Mouse (Mus musculus): ENCODE measurements around the gene Tcp11. TPM values are rescaled to one million over a fixed set of nuclear protein-coding genes. Genes with fewer than 3 reads are reported as not detected.

Tcp11 gene
- 1.4 and 1.7 TPM in 2 replicates for polyA plus RNA-seq (2015; fragmentation: Nextera tagmentation; extraction: Ambion mirVana)

DNA sequence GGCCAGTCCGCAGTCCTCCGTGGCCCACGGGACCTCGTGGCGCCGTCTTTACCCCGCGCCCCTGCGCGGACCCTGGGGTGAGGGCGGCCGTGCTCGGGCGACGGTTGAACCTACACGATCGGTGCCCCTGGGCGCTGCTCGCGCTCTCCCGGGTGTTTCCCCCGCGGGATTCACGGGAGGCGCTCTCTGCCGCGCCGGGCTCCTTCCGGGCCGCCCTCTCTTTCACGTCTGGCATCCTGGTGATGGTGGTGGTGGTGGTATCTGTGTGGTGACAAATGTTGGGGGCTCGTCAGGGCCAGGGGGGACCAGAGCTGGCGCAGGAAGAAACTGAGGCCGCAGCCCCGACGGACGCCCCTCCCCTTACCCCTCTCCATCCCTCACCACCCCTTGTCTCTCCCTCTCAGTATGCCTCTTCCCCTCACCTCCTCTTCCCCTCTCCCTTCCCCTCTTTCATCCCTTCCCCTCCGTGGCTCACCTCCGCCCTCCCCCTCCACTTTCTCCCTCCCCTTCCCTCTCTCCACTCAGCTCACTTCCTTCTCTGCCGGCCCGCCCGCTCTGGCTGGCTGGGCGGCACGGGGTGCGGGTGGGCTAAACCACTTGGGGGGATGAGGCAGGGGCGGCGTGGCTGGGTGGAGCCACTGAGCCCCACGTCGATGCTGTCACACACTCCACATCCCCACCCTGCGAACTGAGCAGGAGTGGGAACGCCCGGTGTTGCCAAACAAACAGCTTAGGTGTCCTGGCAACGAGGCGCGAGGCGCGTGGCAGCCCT is at the start of gene Tcp11:
Tcp11 (minus strand) TSS at position 595 of the 772 bp plus-strand sequence.
- H3K27me3 ChIP-seq = peaks cover 16% of the 10 kb centered on the region; the same call in 1 of the 2 replicates
- ATAC-seq (ENCODE audit: low FRiP score) = peak; percentile 91
- H3K27ac ChIP-seq = no peak within 1 kb of the TSS
- WGBS = 1% methylated on average over 46 of the region's 57 CpGs
- peak within 1 kb of the TSS; percentile 66 for H3K4me3 ChIP-seq
- peak within 1 kb of the TSS; percentile 77 for H3K9ac ChIP-seq
- no peaks in the 10 kb centered on the region for H3K36me3 ChIP-seq
- H3K4me1 ChIP-seq (replicated peaks) = peaks cover 18% of the 10 kb centered on the region
- peak within 1 kb of the TSS; percentile 98 for H3K4me2 ChIP-seq
- no peaks in the 10 kb centered on the region for H3K9me3 ChIP-seq

- WGBS = 88% methylated on average over 5 of the region's 5 CpGs
- no peak overlapping the region for H3K4me3 ChIP-seq
- no peak overlapping the region for H3K4me2 ChIP-seq
- H3K27ac ChIP-seq = no peak overlapping the region
- H3K4me1 ChIP-seq (replicated peaks) = peaks cover 12% of the 10 kb centered on the region; the same call in 1 of the 2 replicates
- no peaks in the 10 kb centered on the region for H3K27me3 ChIP-seq
- no peaks in the 10 kb centered on the region for H3K9me3 ChIP-seq
- no peak overlapping the region for H3K9ac ChIP-seq
- ATAC-seq (ENCODE audit: low FRiP score) = no peak
- no peaks in the 10 kb centered on the region for H3K36me3 ChIP-seq
Measured at GRCm38 (mm10) chr17:28129796-28130195, 49.4 kb upstream of the Tcp11 start.

DNA sequence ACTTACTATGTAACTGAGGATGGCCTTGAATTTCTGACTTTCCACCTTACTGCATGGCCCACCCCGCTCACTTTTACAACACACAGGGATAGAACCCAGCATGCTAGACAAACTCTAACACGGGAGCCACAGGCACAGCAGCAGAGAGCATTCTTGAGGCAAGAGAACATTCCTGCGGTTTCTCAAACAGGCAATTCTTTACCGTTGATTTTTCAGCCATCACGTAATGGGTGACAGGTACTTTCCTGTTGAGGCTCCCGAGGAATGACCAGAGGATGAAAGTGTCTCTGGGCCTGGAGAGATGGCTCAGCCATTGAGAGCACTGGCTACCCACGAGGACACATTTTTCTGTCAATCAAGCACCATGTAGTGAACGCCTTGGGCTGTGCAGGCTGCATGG is 43.9 kb upstream of the Tcp11 start:
- no peaks in the 10 kb centered on the region for H3K9me3 ChIP-seq
- H3K36me3 ChIP-seq = no peaks in the 10 kb centered on the region
- no peak for ATAC-seq (ENCODE audit: low FRiP score)
- H3K4me2 ChIP-seq = no peak overlapping the region
- no peaks in the 10 kb centered on the region for H3K27me3 ChIP-seq
- 58% methylated on average over 8 of the region's 8 CpGs for WGBS
- H3K4me1 ChIP-seq (replicated peaks) = peaks cover 15% of the 10 kb centered on the region
- no peak overlapping the region for H3K9ac ChIP-seq
- H3K4me3 ChIP-seq = no peak overlapping the region
- no peak overlapping the region for H3K27ac ChIP-seq

- Histone ChIP-seq H3K9me3 (no peaks in the 10 kb centered on the region), H3K4me1 (replicated peaks) (peaks cover 15% of the 10 kb centered on the region), H3K27ac (no peak overlapping the region), H3K9ac (no peak overlapping the region), H3K4me3 (no peak overlapping the region), H3K36me3 (no peaks in the 10 kb centered on the region), H3K4me2 (no peak overlapping the region), H3K27me3 (no peaks in the 10 kb centered on the region)
- peak; percentile 52; the same call in 1 of the 2 replicates for ATAC-seq (ENCODE audit: low FRiP score)
- 19% methylated on average over 7 of the region's 7 CpGs for WGBS
Measured at GRCm38 (mm10) chr17:28123627-28124026, 43.2 kb upstream of the Tcp11 start.

DNA sequence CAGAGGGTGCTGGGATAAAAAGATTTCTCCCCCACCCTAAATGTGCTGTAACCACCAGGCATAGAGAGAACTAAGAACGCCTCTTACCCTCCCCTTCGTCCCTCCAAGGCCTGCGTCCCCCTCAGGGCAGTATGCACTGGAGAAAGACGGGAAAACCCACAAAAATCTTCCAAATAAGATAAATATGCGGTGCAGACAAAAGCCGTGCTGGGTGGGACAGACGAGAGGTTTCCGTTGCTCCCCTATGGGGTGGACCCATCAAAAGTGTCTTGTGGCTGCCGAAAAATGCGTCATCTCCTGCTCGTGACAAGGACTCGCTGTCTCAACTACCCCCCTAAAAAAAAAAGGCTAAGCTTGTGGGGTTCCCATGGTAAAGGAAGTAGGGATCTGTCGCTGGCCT is 42.5 kb upstream of the Tcp11 start:
- no peak overlapping the region for H3K4me3 ChIP-seq
- H3K36me3 ChIP-seq = no peaks in the 10 kb centered on the region
- H3K27me3 ChIP-seq = no peaks in the 10 kb centered on the region
- no peak overlapping the region; the same call in 1 of the 2 replicates for H3K4me2 ChIP-seq
- 29% methylated on average over 13 of the region's 13 CpGs for WGBS
- H3K9me3 ChIP-seq = no peaks in the 10 kb centered on the region
- no peak for ATAC-seq (ENCODE audit: low FRiP score)
- no peak overlapping the region for H3K9ac ChIP-seq
- peaks cover 16% of the 10 kb centered on the region for H3K4me1 ChIP-seq (replicated peaks)
- H3K27ac ChIP-seq = no peak overlapping the region

DNA sequence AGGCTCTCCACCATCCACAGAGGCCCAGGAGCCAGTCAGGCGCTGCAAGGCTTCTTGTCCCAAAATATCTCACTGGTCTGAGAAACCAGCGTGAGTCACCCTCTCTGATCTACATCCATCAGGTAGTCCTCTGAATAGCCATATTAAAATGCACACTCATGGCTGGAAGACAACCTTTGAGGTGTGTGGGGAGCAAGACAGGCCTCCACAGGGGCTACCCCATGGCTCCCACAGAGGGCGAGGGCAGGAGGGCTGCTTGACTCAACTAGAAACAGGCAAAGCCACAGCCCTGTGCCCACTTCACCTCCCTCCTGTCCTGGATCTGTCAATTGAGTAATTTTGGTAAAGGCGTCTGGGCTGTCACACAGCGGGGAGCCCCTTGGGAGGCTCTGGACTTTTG is 40.0 kb upstream of the Tcp11 start:
- 84% methylated on average over 5 of the region's 5 CpGs for WGBS
- Histone ChIP-seq H3K4me2 (no peak overlapping the region), H3K36me3 (no peaks in the 10 kb centered on the region), H3K27me3 (no peaks in the 10 kb centered on the region), H3K9me3 (no peaks in the 10 kb centered on the region), H3K9ac (no peak overlapping the region), H3K4me3 (no peak overlapping the region), H3K27ac (no peak overlapping the region), H3K4me1 (replicated peaks) (peaks cover 25% of the 10 kb centered on the region)
- ATAC-seq (ENCODE audit: low FRiP score) = no peak

DNA sequence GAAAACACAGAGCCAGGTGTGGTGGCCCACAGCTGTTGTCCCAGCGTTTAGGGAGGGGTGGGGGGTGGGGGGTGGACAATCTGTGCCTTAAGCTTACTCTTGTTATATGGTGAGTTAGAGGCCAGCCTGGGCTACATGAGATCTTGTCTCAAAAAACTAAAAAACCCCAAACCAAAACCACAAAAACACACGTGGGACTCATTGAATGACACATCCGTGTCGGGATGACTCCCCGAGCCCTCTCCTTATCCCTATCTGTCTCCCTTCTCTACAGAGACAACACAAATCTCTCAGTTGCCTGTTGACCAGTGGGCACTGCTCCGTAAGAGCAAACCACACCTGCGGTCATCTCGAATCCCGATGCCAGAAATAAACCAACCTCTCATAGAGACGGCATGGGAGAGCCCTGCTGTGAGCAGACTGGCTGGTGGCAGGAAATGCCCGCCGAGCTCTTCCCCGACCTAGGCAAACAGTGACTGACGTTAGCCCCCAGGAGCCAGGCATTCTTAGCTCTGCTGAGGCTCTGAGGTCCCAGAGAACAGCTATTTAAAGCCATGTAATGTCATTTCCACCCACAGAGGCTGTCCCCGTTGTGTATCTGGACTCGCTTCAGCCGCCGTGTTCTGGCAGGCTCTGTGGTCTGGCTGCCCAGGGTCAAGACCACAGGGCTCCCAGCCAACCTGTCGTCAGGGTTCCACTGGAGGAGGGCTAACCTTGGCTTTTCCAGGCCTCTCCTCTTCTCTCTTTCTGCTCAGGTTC is 37.2 kb upstream of the Tcp11 start:
- H3K4me3 ChIP-seq = no peak overlapping the region
- no peaks in the 10 kb centered on the region for H3K36me3 ChIP-seq
- H3K9ac ChIP-seq = no peak overlapping the region
- peaks cover 15% of the 10 kb centered on the region for H3K4me1 ChIP-seq (replicated peaks)
- no peaks in the 10 kb centered on the region for H3K9me3 ChIP-seq
- no peak for ATAC-seq (ENCODE audit: low FRiP score)
- no peak overlapping the region for H3K4me2 ChIP-seq
- no peak overlapping the region for H3K27ac ChIP-seq
- H3K27me3 ChIP-seq = no peaks in the 10 kb centered on the region
- WGBS = 51% methylated on average over 19 of the region's 19 CpGs

- no peak overlapping the region for H3K4me2 ChIP-seq
- H3K4me3 ChIP-seq = no peak overlapping the region
- no peak overlapping the region for H3K27ac ChIP-seq
- H3K9ac ChIP-seq = no peak overlapping the region
- ATAC-seq (ENCODE audit: low FRiP score) = no peak
- no peaks in the 10 kb centered on the region for H3K27me3 ChIP-seq
- WGBS = 40% methylated on average over 9 of the region's 9 CpGs
- H3K9me3 ChIP-seq = no peaks in the 10 kb centered on the region
- peaks cover 15% of the 10 kb centered on the region for H3K4me1 ChIP-seq (replicated peaks)
- no peaks in the 10 kb centered on the region for H3K36me3 ChIP-seq
Measured at GRCm38 (mm10) chr17:28116335-28116734, 35.9 kb upstream of the Tcp11 start.

GRCm38 (mm10) chr17:28112266-28112665 is 31.8 kb upstream of the Tcp11 start:
- no peak for ATAC-seq (ENCODE audit: low FRiP score)
- Histone ChIP-seq H3K4me1 (replicated peaks) (peaks cover 12% of the 10 kb centered on the region), H3K36me3 (no peaks in the 10 kb centered on the region), H3K27me3 (no peaks in the 10 kb centered on the region), H3K9ac (no peak overlapping the region), H3K4me3 (no peak overlapping the region), H3K4me2 (no peak overlapping the region), H3K9me3 (no peaks in the 10 kb centered on the region), H3K27ac (no peak overlapping the region)
- 90% methylated on average over 8 of the region's 8 CpGs for WGBS

- H3K4me3 ChIP-seq = no peak overlapping the region
- H3K4me1 ChIP-seq (replicated peaks) = peaks cover 10% of the 10 kb centered on the region
- H3K4me2 ChIP-seq = no peak overlapping the region
- H3K36me3 ChIP-seq = no peaks in the 10 kb centered on the region
- no peaks in the 10 kb centered on the region for H3K27me3 ChIP-seq
- H3K9me3 ChIP-seq = no peaks in the 10 kb centered on the region
- H3K27ac ChIP-seq = no peak overlapping the region
- WGBS = 4% methylated on average over 14 of the region's 14 CpGs
- no peak overlapping the region; the same call in 1 of the 2 replicates for H3K9ac ChIP-seq
- ATAC-seq (ENCODE audit: low FRiP score) = no peak
Measured at GRCm38 (mm10) chr17:28107275-28107674, 26.8 kb upstream of the Tcp11 start.

GRCm38 (mm10) chr17:28106352-28106751 is 25.9 kb upstream of the Tcp11 start:
- Histone ChIP-seq H3K4me2 (no peak overlapping the region), H3K9ac (no peak overlapping the region), H3K36me3 (no peaks in the 10 kb centered on the region), H3K27ac (no peak overlapping the region), H3K9me3 (no peaks in the 10 kb centered on the region), H3K27me3 (no peaks in the 10 kb centered on the region), H3K4me1 (replicated peaks) (peaks cover 19% of the 10 kb centered on the region), H3K4me3 (no peak overlapping the region)
- ATAC-seq (ENCODE audit: low FRiP score) = no peak
- WGBS = 82% methylated on average over 6 of the region's 6 CpGs

DNA sequence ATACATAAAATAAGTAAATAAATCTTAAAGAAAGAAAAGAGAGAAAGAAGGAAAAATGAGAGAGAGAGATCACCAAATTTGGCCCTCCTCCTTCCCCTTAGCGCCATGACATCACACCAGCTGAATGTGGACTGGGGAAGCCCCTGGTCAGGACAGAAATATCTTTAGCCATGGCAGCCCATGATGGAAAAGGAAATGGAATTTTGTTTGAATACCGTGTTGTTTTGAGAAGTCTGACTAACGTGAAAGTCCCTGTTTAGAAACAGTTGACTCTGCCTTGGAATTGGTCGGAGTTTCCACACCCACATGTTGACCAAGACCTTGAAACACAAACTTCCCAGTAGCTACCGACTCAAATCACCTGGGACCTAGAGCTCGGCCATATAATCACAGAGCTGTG is 24.0 kb upstream of the Tcp11 start:
- no peak overlapping the region for H3K4me2 ChIP-seq
- H3K9ac ChIP-seq = no peak overlapping the region
- WGBS = 77% methylated on average over 6 of the region's 6 CpGs
- H3K27ac ChIP-seq = no peak overlapping the region
- H3K27me3 ChIP-seq = no peaks in the 10 kb centered on the region
- H3K4me3 ChIP-seq = no peak overlapping the region
- peaks cover 22% of the 10 kb centered on the region for H3K4me1 ChIP-seq (replicated peaks)
- H3K36me3 ChIP-seq = no peaks in the 10 kb centered on the region
- no peak for ATAC-seq (ENCODE audit: low FRiP score)
- H3K9me3 ChIP-seq = no peaks in the 10 kb centered on the region
